Mouse (Mus musculus): ENCODE measurements around the gene Gab2.

The Gab2 gene

DNA sequence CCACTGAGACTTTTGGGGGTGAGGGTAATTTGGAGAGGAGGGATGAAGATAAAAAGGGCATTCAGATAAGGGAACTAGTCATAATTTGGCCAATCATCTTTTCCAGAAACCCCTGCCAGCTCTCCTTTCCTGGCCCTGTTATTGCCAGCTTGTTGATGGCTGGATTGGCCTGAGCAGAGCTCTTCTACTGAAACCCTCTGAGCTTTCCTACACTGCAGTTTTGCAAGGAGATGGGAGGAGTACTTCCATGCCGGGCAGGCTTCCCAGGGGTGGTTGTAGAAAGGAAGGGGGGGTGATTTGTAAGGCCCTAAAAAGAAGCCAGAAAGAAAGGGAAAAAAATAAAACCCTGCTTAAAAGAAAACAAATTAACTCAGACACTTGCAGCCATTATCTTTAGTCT lies 181.2 kb downstream of the Gab2 start:
- DNase-seq = peak; percentile 10 to 36

DNA sequence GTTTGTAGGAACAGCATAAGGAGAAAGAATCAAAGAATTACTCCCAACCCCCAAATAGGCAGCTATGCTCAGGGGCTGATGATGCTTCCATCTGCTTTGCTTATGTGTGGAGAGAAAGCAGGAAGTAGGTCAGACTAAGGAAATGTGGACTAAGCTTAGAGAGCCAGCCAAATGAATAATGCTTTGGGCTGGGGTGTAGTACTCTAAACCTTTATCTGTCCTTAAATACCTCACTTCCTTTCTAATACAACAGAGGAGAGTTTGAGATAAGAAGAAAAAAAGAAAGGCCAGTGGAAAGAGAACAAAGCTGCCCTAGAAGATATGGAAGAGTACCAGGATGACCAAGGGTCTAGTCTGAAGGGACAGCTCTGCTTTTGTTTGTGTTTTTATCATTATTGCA lies 189.0 kb downstream of the Gab2 start:
- no peak for DNase-seq

- DNase-seq = no peak
Measured at GRCm38 (mm10) chr7:97271068-97271467, 189.7 kb downstream of the Gab2 start.

- DNase-seq = no peak
Measured at GRCm38 (mm10) chr7:97296986-97297385, 215.6 kb downstream of the Gab2 start.

GRCm38 (mm10) chr7:97297466-97297865 lies 216.1 kb downstream of the Gab2 start:
- peak in 1 of 2 experiments; percentile 72 for DNase-seq

GRCm38 (mm10) chr7:97298279-97298678 lies 216.9 kb downstream of the Gab2 start:
- no peak for DNase-seq

- DNase-seq = no peak
Measured at GRCm38 (mm10) chr7:97298943-97299342, 217.6 kb downstream of the Gab2 start.

DNA sequence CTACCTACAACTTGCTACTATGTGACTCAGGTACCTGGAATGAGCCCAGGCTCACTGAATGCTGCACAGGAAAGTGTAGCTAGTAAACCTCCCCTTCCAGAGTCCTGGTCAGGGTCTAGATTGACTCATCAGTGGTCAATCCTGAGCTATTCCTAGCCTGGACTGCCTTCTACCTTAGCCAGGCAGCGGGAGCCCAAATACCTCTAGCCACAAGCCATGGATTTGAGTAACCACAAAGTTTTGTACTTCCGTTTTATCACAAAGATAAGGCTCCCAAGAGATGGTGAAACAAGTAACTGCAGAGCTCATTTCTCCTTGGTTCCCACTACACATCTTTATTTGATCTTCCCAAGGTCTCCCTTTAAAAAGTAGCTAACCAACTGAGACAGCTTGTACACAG lies 219.5 kb downstream of the Gab2 start:
- DNase-seq = no peak

GRCm38 (mm10) chr7:97301321-97301720 lies 219.9 kb downstream of the Gab2 start:
- DNase-seq = no peak

GRCm38 (mm10) chr7:97302261-97302660 lies 220.9 kb downstream of the Gab2 start:
- DNase-seq = no peak

DNA sequence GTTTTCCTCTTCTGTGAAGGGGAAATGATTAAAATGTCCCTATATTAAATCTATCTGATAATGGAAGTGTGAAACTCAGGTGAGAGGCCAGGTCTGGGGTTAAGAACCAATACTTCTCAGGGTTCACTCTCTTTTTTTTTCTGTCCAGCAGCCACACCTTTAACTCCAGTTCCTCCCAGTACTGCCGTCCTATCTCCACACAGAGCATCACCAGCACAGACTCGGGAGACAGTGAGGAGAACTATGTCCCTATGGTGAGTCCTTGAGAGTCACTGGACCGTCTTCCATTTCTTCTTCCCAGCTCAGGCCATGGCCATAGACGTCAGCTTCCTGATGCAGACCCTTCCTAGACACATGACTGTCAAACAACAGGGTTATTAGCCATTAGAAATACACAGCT lies 221.5 kb downstream of the Gab2 start:
- DNase-seq = no peak

DNA sequence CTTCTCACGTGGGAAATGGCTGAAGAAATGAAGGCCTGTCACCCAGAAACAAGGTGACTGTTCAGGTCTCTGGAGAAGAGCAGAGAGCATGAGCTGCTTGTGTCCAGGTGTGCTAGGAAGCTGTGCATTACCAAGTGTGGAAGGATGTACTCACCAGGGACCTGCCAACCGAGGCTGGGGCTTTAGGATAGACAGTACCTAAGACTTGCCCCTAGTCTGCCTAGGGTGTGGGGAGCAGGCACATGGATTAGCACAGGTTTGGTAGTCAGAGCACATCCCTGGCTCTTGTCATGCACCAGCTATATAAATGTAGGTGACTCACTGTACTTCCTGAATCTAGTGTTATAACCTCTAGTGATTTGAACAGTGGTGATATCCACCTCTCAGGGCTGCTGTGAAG lies 222.2 kb downstream of the Gab2 start:
- DNase-seq = no peak

GRCm38 (mm10) chr7:97304471-97304870 lies 223.1 kb downstream of the Gab2 start:
- no peak for DNase-seq

DNA sequence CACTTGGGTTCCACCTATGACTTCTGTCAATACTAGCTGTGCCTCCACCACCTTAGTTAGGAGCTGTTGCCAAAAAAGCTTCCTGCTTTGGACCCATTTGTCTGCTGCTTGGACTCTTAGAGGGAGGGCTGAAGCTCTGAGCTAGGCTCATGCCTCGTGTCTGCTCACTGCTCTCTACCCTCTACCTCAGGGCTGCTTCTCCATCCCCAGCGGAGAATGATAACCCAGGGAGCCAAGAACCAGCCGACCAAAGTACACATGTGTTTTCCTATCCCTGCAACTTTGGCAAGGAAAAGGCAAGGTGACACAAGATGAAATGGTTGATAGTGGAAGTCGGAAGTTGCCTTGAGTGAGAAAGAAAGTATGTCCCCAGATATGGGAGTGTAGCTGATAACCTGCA lies 223.8 kb downstream of the Gab2 start:
- DNase-seq = no peak

- no peak for DNase-seq
Measured at GRCm38 (mm10) chr7:97306813-97307212, 225.4 kb downstream of the Gab2 start.

- DNase-seq = no peak
Measured at GRCm38 (mm10) chr7:97307546-97307945, 226.2 kb downstream of the Gab2 start.

- DNase-seq = no peak
Measured at GRCm38 (mm10) chr7:97309461-97310340, 228.3 kb downstream of the Gab2 start.

DNA sequence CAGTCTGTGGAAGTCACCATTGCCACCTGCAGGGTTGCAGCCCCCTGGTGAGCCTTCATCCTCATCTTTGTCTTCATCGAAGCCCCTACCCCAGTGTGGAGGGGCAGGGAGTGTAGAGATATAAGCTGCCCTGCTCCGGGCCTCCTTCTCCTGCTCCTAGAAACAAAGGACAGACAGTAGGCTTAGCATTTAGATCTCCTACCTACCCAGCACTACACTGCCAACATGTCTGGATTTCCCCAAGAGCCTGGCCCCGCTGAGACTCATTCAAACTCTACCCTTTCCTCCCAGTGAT lies 228.9 kb downstream of the Gab2 start:
- no peak for DNase-seq

DNA sequence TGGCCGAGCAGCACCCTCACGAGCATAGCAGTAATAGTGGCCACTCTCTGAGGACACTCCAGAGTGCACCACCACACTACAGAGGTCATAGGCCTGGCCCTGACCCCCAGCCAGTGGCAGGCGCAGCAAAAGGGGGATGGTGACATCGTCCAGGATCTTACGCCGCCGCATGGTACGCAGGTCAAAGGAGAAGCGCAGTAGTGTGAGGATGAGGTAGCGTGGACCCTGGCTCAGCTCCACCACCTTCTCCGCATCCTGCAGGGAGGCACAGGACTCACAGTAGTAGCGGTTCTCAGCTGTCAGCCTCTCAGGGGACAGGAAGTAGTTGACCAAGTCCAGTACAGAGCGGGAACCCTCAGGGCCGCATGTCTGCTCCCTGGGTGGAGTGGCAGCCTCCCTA lies 230.2 kb downstream of the Gab2 start:
- DNase-seq = no peak

DNA sequence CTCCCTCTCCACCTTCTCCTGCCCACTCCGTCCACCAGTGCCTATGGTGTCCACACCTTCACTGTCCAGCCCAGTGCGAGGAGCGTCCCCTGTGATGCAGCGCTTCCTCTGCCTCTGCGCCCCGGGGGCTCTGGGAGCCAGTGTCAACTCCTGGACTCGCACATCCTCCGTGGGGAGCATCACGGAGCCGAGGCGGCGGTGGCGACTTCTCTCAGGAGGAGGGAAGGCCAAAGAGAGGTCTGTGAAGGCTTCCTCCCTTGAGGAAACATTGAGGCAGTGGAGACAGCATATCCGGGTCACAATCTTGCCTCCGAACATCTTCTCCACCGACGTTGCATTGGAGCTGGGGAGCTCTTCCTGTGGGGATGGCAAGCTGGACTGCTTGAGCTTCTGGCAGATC lies 230.8 kb downstream of the Gab2 start:
- DNase-seq = no peak

GRCm38 (mm10) chr7:97312856-97313255 lies 231.5 kb downstream of the Gab2 start:
- DNase-seq = no peak

DNA sequence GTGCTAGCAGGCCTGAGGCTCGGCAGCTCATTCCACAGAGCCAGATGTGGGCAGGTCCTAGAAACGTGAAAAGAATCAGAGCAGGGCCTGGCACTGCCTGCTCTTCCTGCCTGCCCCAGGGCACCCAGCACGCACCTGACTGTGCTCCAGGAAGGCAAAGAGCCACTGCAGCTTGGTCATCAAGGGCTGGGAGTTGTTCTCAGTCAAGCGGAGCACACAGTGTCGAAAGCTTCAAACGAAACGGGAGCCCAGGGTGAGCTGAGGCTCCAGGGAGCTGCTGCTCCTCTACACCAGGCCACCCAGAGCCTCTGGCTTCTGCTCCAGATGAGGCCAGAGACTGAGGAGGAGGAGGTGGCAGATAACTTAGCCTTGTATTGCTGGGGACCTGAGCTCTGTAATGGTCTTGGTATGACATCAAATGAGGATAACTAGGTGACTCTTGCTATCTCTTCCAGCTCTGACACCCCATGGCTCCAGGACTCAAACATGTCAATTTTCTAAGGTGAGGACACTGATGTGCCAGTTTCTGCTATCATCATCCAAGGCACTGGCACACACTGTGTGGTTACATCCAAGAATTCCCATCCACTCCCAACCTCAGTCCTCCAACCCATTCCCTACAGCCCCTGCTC lies 232.1 kb downstream of the Gab2 start:
- no peak for DNase-seq

DNA sequence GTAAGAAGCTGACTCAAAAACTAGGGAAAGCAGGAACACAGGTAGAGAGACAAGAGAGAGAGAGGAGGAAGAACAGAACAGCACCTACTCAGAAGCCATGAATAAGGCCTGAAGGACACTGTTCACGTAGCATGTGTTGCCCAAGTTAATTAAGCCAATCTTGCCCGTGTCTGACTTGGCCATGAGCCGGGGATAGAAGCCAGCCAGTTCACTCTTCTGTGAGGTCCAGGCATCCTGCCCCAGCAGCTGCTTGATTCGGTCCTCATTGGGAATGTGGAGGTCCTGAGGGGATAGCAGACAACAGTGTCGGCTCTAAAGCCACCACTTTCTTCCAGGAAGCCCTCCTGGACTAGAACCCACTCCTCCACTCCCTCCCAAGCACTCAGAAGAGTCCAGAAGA lies 233.3 kb downstream of the Gab2 start:
- no peak for DNase-seq

DNA sequence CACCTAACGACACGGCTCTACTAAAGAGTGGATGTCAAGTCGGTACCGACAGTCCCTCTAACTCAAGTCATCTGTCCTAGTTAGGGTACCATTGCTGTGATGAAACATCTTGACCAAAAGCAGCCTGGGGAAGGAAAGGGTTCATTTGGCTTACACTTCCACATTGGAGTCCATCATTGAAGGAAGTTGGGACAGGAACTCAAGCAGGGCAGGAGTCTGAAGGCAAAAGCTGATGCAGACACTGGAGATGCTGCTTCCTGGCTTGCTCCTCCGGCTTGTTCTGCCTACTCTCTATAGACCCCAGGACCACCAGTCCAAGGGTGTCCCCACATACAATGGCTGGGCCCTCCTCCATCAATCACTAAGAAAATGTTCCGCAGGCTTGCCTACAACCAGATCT lies 234.3 kb downstream of the Gab2 start:
- DNase-seq = no peak

DNA sequence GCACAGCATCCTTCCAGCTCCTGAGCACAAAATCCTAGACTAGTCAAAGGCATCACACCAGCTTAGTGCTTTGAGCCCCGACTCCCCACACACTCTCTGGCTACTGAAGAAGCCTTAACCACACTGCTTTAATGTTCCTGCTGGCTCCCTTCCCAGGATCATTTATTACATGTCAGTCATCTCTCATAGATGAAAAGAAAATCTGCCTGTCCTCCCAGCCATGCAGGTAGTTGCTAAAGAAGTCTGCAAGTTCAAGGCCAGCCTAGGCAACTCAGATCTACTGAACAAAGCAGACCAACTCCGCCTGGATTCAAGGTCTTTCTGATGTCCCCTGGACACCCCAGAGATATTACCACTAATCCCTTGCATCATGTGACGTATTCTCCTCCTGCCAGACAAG lies 236.3 kb downstream of the Gab2 start:
- DNase-seq = no peak

Data from kidney, postnatal 25 days (tissue).